Mouse (Mus musculus): ENCODE measurements around the gene 7530416G11Rik.

Gene 7530416G11Rik

DNA sequence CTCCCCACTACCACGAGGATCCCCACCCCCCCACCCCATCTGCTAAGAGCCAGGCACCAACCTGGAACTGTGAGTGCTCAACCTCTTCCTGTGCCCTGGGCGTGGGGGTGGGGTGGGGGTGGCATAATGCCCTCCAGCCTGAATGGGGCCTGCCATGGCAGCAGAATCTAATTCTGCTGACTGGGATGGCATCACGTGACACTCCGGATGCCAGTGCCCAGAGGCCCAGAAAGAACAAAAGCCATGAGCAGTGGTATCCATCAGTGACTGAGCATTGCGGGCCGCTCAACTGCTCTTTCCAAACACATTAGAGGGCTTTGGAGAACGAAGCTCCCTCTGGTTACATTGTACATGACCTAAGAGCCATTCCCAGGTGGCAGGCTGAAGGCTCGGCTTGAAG lies at the start of gene 7530416G11Rik:
TSS of gene 7530416G11Rik (minus strand) at position 101 of the 400 bp plus-strand sequence.
- TF ChIP-seq GATA4 (IDR thresholded peaks at IDR 0.05; ENCODE audit: insufficient replicate concordance, low read length): no peak

- TF ChIP-seq GATA4 (IDR thresholded peaks at IDR 0.05; ENCODE audit: insufficient replicate concordance, low read length): no peak
These were observed 43.5 kb upstream of the 7530416G11Rik start for GRCm38 (mm10) chr15:85546500-85546899.

DNA sequence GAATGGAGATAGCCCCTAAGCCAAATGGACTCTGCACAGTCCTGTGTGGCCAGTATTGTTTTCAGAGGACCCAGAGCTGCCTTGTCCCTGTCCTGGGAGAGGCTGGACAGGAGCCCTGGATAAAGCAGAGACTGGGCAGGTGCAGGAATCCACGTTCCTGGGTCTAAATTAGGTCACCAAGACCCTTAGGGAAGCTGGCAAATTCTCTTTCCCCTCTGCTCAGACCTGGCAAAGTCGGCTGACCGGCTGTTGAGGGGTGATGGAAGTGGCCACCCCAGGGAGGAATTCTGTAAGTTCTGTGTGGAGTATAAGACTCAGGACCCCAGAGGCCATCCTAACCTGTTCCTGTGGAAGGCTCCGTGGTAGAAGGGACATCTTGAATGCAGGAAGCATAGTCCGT lies 42.3 kb upstream of the 7530416G11Rik start:
- no peak for TF ChIP-seq GATA4 (IDR thresholded peaks at IDR 0.05; ENCODE audit: insufficient replicate concordance, low read length)

- TF ChIP-seq GATA4 (IDR thresholded peaks at IDR 0.05; ENCODE audit: insufficient replicate concordance, low read length): no peak
These were observed 35.1 kb upstream of the 7530416G11Rik start for GRCm38 (mm10) chr15:85538170-85538569.

DNA sequence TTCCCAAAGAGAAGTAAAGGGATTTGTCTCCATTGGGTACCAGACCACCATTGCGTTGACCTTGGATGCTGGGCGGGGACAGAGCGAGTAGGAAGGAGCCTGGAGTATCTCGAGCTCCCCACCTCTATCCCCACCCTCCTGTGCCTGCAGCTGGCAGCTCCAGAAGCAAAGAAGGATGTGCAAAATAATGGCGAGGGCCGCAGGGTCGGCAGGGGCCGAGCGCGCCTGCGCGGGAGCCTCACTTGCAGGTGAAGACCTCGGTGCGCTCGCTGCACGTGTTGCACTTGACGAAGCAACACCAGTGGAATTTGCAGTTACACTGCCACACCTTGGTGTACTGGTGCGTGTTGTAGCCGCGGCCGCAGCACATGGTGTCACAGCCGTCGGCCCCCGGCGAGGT lies 34.1 kb upstream of the 7530416G11Rik start:
- TF ChIP-seq GATA4 (IDR thresholded peaks at IDR 0.05; ENCODE audit: insufficient replicate concordance, low read length): no peak

DNA sequence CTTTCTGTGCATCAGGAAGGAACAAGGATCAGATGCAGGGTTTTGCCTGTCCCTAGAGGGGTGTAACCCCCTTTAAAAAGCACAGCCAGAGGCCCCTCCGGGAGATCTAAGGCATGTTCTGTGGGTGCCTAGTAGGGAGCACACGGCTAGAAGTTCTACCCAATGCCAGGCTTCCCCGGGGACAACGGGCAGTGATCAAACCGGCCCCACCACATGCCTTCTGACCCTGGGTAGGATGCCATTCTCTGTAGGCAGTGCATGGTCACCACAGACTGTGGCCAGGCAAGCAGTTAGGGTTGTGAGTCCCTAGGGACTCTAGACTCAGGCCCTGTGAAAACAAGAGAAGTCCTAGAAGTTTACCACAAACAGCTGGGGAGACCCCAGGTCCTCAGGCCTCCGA lies 31.6 kb upstream of the 7530416G11Rik start:
- TF ChIP-seq GATA4 (IDR thresholded peaks at IDR 0.05; ENCODE audit: insufficient replicate concordance, low read length): no peak

DNA sequence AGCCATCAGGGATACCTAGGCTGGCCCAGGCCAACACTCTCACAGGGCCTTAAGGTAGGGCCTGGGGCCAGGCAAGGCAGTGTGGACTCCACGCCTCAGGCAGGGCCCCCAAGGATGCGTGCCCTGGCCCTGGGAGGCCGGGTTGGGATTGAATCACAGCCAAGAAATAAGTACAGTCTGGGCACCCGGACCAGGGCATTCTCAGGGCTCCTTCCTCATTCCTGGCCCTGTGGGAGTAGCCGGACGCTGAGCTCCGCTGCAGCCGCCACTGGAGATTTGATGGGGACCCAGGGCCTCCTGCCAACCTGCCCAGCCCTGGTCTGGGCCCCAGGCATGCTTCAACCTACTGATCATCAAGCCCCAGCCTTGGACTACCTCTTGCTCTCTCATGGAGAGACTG lies 31.2 kb upstream of the 7530416G11Rik start:
- no peak for TF ChIP-seq GATA4 (IDR thresholded peaks at IDR 0.05; ENCODE audit: insufficient replicate concordance, low read length)

GRCm38 (mm10) chr15:85532063-85532462 lies 29.0 kb upstream of the 7530416G11Rik start:
- no peak for TF ChIP-seq GATA4 (IDR thresholded peaks at IDR 0.05; ENCODE audit: insufficient replicate concordance, low read length)

DNA sequence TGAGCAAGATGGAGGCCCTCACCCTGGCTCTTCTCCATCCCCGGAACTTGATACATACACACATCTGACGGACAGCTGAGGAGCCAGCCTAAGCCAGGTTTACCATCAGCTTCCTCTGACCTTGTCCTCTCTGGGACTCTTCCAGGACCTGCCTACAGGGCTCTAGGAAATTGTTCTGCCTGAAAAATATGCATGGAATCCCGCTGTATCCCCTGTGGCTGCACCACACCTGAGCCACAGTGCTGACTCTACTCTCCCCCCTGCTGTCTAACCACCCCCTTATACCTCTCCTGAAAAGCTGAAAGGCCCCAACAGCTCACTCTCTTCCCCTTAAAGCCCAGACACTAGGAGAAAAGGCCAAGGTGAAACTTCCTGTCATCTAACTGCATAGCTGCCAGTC lies 26.9 kb upstream of the 7530416G11Rik start:
- no peak for TF ChIP-seq GATA4 (IDR thresholded peaks at IDR 0.05; ENCODE audit: insufficient replicate concordance, low read length)

DNA sequence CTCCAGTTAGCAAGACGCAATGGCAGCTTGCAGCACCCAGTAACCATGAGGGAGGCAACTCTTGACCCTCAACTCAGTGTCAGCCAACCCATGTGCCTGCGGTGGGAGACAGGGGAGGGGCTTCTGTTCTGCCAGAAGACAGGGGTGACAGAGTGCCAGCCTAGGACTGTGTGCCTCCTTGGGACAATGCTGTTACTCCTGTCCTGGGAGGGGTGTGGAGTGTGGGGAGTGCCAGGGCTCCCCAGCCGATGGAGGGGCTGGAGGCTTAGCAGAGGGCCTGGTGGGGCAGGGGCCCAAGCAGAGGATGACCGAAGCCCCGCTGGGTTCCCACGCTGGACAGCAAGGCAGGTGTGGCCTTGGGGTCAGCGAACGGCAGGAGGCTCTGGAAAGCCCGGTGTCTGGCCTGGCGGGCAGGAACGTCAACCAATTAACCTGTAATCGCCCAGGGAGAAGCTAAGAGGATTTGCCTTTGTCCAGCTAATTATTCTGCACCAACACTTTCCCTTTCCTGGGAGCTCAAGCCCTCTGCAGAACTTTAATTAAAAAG lies 21.4 kb upstream of the 7530416G11Rik start:
- no peak for TF ChIP-seq GATA4 (IDR thresholded peaks at IDR 0.05; ENCODE audit: insufficient replicate concordance, low read length)

DNA sequence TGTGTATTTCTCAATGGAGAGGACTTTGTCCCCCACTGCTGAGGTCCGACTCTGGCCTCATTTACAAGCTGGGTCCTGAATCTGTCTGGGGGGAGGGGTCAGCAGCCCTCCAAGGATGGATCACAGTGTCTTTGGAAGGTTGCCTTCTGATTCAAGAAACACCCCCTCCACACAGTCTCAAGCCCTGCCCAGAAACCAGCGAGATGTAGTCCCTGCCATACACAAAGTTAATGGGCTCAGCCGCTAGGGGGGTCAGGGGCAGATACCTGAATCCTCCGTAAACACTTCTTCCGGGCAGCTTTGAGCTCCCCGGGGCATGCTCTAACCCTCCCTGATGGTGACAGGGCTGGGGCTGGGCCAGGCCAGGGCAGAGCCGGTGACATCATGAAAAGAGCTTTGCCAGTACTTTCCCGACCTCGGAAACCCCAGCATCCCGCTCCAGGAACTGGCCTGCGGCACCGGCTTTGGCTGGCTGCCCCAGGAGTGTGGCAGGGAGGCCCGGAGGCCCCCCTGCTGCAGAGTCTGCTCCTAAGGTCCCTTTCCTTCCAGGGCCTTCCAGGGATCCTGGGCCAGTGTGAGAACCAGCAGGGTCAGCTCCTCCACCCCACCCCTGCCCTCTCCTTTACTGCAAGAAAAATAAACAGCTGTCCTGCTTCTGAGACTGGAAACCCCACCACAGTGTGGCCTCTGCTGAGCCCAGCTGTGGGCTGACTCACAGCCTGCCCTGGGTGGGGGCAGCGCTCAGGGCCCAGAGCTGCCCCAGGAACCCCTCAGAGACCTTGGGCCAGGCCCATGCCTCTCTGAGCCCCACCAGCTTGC lies 20.4 kb upstream of the 7530416G11Rik start:
- no peak for TF ChIP-seq GATA4 (IDR thresholded peaks at IDR 0.05; ENCODE audit: insufficient replicate concordance, low read length)

- no peak for TF ChIP-seq GATA4 (IDR thresholded peaks at IDR 0.05; ENCODE audit: insufficient replicate concordance, low read length)
These were observed 16.4 kb upstream of the 7530416G11Rik start for GRCm38 (mm10) chr15:85519438-85519837.

- no peak for TF ChIP-seq GATA4 (IDR thresholded peaks at IDR 0.05; ENCODE audit: insufficient replicate concordance, low read length)
These were observed 4.5 kb upstream of the 7530416G11Rik start for GRCm38 (mm10) chr15:85507370-85508014.

DNA sequence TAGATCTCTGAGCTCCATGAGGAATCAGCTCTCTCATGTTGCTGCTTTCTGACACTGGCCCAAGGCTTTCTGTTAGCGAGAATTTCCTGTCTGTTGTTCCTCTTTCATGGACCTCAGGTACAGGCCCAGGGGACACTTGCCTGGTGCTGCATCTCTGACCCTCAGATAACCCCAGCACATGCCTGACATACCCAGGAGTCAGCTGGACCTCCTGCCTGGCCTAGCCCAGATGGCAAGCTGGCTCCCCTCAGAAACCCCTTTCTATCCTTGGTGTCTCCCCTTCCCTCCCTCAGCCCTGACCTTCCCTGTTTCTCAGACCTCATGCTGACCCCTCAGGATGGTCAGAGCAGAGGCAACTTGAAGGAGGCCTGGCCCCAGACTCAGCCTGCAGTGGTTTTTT lies 3.7 kb upstream of the 7530416G11Rik start:
- TF ChIP-seq GATA4 (IDR thresholded peaks at IDR 0.05; ENCODE audit: insufficient replicate concordance, low read length): no peak

- no peak for TF ChIP-seq GATA4 (IDR thresholded peaks at IDR 0.05; ENCODE audit: insufficient replicate concordance, low read length)
These were observed 2.3 kb upstream of the 7530416G11Rik start for GRCm38 (mm10) chr15:85505118-85505925.

Data from liver, adult (tissue).